8 mouse cellular contexts compared by ENCODE assay signal in genomic region chr9:41229225-41229582, GRCm38 (mm10).
DNase-seq lines count a peak whose midpoint lies in the region; ATAC-seq and TF ChIP-seq lines count a peak whose summit lies in the region.

No protein-coding gene starts in this region.

- no peak for TF ChIP-seq CTCF in G1E (IDR thresholded peaks at IDR 0.05; ENCODE audit: low read depth, low read length)
- no peak for TF ChIP-seq CTCF in liver, postnatal 0 days (IDR thresholded peaks at IDR 0.05; ENCODE audit: low read depth)

- ATAC-seq in heart, embryonic 16.5 days (replicated peaks; ENCODE audit: extremely low read depth, insufficient read depth, low FRiP score) = peak; percentile 58
- ATAC-seq in G1E (ENCODE audit: extremely low read depth, insufficient number of reproducible peaks, low FRiP score, poor library complexity, severe bottlenecking) = no peak
- no peak for ATAC-seq in liver, postnatal 0 days

- no peaks in the 10 kb centered on the region for H3K36me3 ChIP-seq in heart, embryonic 16.5 days (ENCODE audit: control insufficient read depth, insufficient read depth)
- H3K36me3 ChIP-seq in G1E (replicated peaks) = no peaks in the 10 kb centered on the region
- no peaks in the 10 kb centered on the region for H3K36me3 ChIP-seq in hindbrain, embryonic 10.5 days
- no peaks in the 10 kb centered on the region for H3K36me3 ChIP-seq in liver, postnatal 0 days (replicated peaks; ENCODE audit: insufficient read depth, low read length)

- TF ChIP-seq EP300 in liver, postnatal 0 days (IDR thresholded peaks at IDR 0.05; ENCODE audit: low read depth) = no peak

- H3K9me3 ChIP-seq in heart, embryonic 16.5 days (replicated peaks; ENCODE audit: control insufficient read depth, low read length) = no peaks in the 10 kb centered on the region
- no peaks in the 10 kb centered on the region for H3K9me3 ChIP-seq in G1E (replicated peaks)
- H3K9me3 ChIP-seq in hindbrain, embryonic 10.5 days = no peaks in the 10 kb centered on the region
- H3K9me3 ChIP-seq in liver, postnatal 0 days (ENCODE audit: low read length) = no peaks in the 10 kb centered on the region

- DNase-seq in heart, adult 8-10 months (ENCODE audit: low spot score) = no peak
- no peak for DNase-seq in G1E (ENCODE audit: low spot score)
- DNase-seq in hindbrain, embryonic 10.5 days (ENCODE audit: low spot score) = no peak
- no peak for DNase-seq in liver, postnatal 0 days
- no peak for DNase-seq in embryo, embryonic 9.5 days (ENCODE audit: extremely low spot score)
- DNase-seq in cerebellum, postnatal 25 days = no peak
- DNase-seq in cerebellum, postnatal 4 days (ENCODE audit: low spot score in 2 of 2) = no peak

- peak overlapping the region; percentile 81 for H3K27ac ChIP-seq in heart, embryonic 16.5 days (ENCODE audit: low read length)
- peak overlapping the region; percentile 94 for H3K27ac ChIP-seq in hindbrain, embryonic 10.5 days
- H3K27ac ChIP-seq in liver, postnatal 0 days (ENCODE audit: low read depth) = 0 out of 2 replicates have a peak overlapping the region, but pooled peaks have one; percentile 34

- H3K4me1 ChIP-seq in heart, embryonic 16.5 days (ENCODE audit: control insufficient read depth, insufficient read depth, low read length) = peaks cover 7% of the 10 kb centered on the region
- 0 out of 2 replicates have a peak, but pooled peaks cover 3% of the 10 kb centered on the region for H3K4me1 ChIP-seq in G1E (ENCODE audit: insufficient read depth, low read depth, low read length)
- peaks cover 23% of the 10 kb centered on the region for H3K4me1 ChIP-seq in hindbrain, embryonic 10.5 days (replicated peaks)
- peaks cover 5% of the 10 kb centered on the region; the same call in 1 of the 2 replicates for H3K4me1 ChIP-seq in liver, postnatal 0 days (ENCODE audit: insufficient read depth)

- H3K4me3 ChIP-seq in heart, embryonic 16.5 days (ENCODE audit: low read length) = peak overlapping the region; percentile 66
- H3K4me3 ChIP-seq in G1E (ENCODE audit: low read depth, low read length) = 0 out of 2 replicates have a peak overlapping the region, but pooled peaks have one; percentile 1
- H3K4me3 ChIP-seq in hindbrain, embryonic 10.5 days = peak overlapping the region; percentile 48
- H3K4me3 ChIP-seq in liver, postnatal 0 days (ENCODE audit: low read depth, low read length) = peak overlapping the region; percentile 46

- H3K9ac ChIP-seq in heart, embryonic 16.5 days (ENCODE audit: low read length) = peak overlapping the region; percentile 90
- H3K9ac ChIP-seq in liver, postnatal 0 days (replicated peaks) = peak overlapping the region; percentile 53; the same call in 1 of the 2 replicates

- H3K4me2 ChIP-seq in heart, embryonic 16.5 days (ENCODE audit: low read depth, low read length) = peak overlapping the region; percentile 79
- H3K4me2 ChIP-seq in liver, postnatal 0 days (ENCODE audit: low read depth, low read length) = peak overlapping the region; percentile 82

- no peaks in the 10 kb centered on the region for H3K27me3 ChIP-seq in heart, embryonic 16.5 days (ENCODE audit: control insufficient read depth, insufficient read depth, low read length)
- H3K27me3 ChIP-seq in G1E (ENCODE audit: insufficient read depth, low read length) = no peaks in the 10 kb centered on the region; the same call in 1 of the 2 replicates
- no peaks in the 10 kb centered on the region for H3K27me3 ChIP-seq in hindbrain, embryonic 10.5 days (ENCODE audit: insufficient read depth, poor library complexity, severe bottlenecking)
- H3K27me3 ChIP-seq in liver, postnatal 0 days (ENCODE audit: insufficient read depth, low read length) = no peaks in the 10 kb centered on the region

- 12% methylated on average over 5 of the region's 5 CpGs for WGBS in heart, embryonic 16.5 days
- WGBS in hindbrain, embryonic 10.5 days = 9% methylated on average over 5 of the region's 5 CpGs
- 16% methylated on average over 5 of the region's 5 CpGs for WGBS in liver, postnatal 0 days (ENCODE audit: insufficient replicate concordance)

Comparison
In these comparisons a context has a peak if more than half of its experiments do, and no peak if none do; other contexts are left out.
1. H3K27ac ChIP-seq: peak in every context shown above with its lines; median percentile 94 in hindbrain, embryonic 10.5 days; 81 in heart, embryonic 16.5 days; 34 in liver, postnatal 0 days.
2. H3K4me3 ChIP-seq: peak in every context shown above with its lines; median percentile 66 in heart, embryonic 16.5 days; 48 in hindbrain, embryonic 10.5 days; 46 in liver, postnatal 0 days; 1 in G1E.